Mouse (Mus musculus) lung, postnatal 0 days (tissue): ENCODE data around the gene Grm4.

Experiments
- CTCF ChIP-seq: IDR thresholded peaks from 2 replicates; pipeline ENCODE4 v1.5.1; 2016; ENCODE audit warnings: antibody characterized with exemption, mild to moderate bottlenecking
- EP300 ChIP-seq: IDR thresholded peaks from 2 replicates; pipeline ENCODE4 v1.6.1; 2016; ENCODE audit warnings: antibody characterized with exemption, mild to moderate bottlenecking, control low read depth

DNA sequence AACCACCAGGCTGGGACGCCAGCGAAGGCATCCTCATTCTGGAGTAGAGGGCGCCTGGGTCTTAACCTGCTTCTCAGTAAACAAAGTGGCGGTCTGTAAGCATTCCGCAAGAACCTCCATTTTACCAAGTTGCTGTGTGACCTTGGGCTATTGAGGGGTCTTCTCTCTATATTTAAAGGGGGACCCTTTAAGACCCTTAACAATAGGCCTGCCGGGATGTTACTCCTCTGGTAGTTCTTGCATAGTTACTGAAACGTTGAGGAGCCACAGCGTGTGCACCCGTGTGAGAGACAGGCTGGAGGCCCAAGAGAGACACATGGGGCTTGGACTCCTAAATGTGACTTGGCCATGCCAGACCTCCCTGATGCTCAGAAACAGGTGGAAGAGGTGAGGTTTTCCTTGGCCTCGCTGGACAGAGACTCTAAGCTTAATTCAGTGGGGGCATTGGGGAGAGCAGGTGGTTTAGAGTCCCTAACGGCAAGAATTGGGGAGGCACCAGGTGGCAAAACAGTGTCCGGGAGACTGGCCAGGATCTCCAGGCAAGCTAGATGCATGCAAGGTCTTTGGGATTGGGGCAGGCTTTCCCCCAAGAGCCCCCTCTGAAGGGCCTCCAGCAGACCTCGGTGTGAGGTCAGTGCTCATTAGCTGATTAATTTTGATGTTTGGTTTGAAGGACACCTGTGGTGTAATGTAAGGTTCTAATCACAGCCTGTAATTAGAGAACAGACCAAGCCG is 36.9 kb upstream of the Grm4 start:
- TF ChIP-seq CTCF (no peak), EP300 (no peak)
